Mouse (Mus musculus): ENCODE results near the gene H2-T24. TPM values are rescaled to one million over a fixed set of nuclear protein-coding genes. Genes with fewer than 3 reads are reported as not detected.
A peak's percentile ranks its signal among the peaks of the same experiment; 100 is the strongest.
"Not testable (repeated sequence)": the region's sequence is repeated elsewhere in the genome, so short reads cannot be mapped to it uniquely, and the experiment has no call there.

H2-T24 gene
- 8.7 and 10.0 TPM in 2 replicates for polyA plus RNA-seq (2015; fragmentation: Nextera tagmentation; extraction: Ambion mirVana)

- 0 out of 2 replicates have a peak within 1 kb of the TSS, but pooled peaks have one; percentile 14 for H3K4me2 ChIP-seq
- no peaks in the 10 kb centered on the region for H3K9me3 ChIP-seq
- H3K9ac ChIP-seq: no peak within 1 kb of the TSS
- 50% methylated on average over 15 of the region's 15 CpGs for WGBS
- no peak within 1 kb of the TSS for H3K4me3 ChIP-seq
- no peak within 1 kb of the TSS for H3K27ac ChIP-seq (replicated peaks)
- H3K36me3 ChIP-seq: peaks cover 5% of the 10 kb centered on the region
- no peak for ATAC-seq (ENCODE audit: low read depth)
- no peaks in the 10 kb centered on the region for H3K27me3 ChIP-seq
- H3K4me1 ChIP-seq (replicated peaks): peaks cover 7% of the 10 kb centered on the region; the same call in 1 of the 2 replicates
Measured at GRCm38 (mm10) chr17:36020191-36021073, at the start of gene H2-T24. TSS of gene H2-T24 (minus strand) at chr17:36020560.

- ATAC-seq (ENCODE audit: low read depth): no peak
- H3K4me2 ChIP-seq: no peak overlapping the region
- no peaks in the 10 kb centered on the region for H3K27me3 ChIP-seq
- no peak overlapping the region for H3K27ac ChIP-seq (replicated peaks)
- no peaks in the 10 kb centered on the region for H3K4me1 ChIP-seq (replicated peaks)
- H3K9me3 ChIP-seq: no peaks in the 10 kb centered on the region
- no peak overlapping the region for H3K4me3 ChIP-seq
- H3K9ac ChIP-seq: no peak overlapping the region
- no peaks in the 10 kb centered on the region for H3K36me3 ChIP-seq
- 34% methylated on average over 2 of the region's 2 CpGs for WGBS
Measured at GRCm38 (mm10) chr17:36060829-36061228, 40.5 kb upstream of the H2-T24 start.

- ATAC-seq (ENCODE audit: low read depth); H3K4me2 ChIP-seq: not testable (repeated sequence)
- WGBS: 73% methylated on average over 1 of the region's 1 CpGs
Measured at GRCm38 (mm10) chr17:36058362-36058761, 38.0 kb upstream of the H2-T24 start, which contains the start of gene Gm11127. TSS of gene Gm11127 (minus strand) at chr17:36058371.

GRCm38 (mm10) chr17:36057927-36058326, 37.6 kb upstream of the H2-T24 start:
- ATAC-seq (ENCODE audit: low read depth); H3K9ac ChIP-seq; H3K36me3 ChIP-seq: not testable (repeated sequence)

More at GRCm38 (mm10) chr17:36058362-36058761, 38.0 kb upstream of the H2-T24 start, which contains the start of gene Gm11127:
- H3K4me3 ChIP-seq; H3K9me3 ChIP-seq; H3K27ac ChIP-seq (replicated peaks); H3K9ac ChIP-seq; H3K4me1 ChIP-seq (replicated peaks); H3K27me3 ChIP-seq; H3K36me3 ChIP-seq: not testable (repeated sequence)

GRCm38 (mm10) chr17:36043286-36043685, 22.9 kb upstream of the H2-T24 start:
- peak overlapping the region; percentile 72 for H3K4me2 ChIP-seq
- H3K9me3 ChIP-seq: no peaks in the 10 kb centered on the region
- no peak overlapping the region for H3K27ac ChIP-seq (replicated peaks)
- H3K4me1 ChIP-seq (replicated peaks): peaks cover 5% of the 10 kb centered on the region
- WGBS: 89% methylated on average over 3 of the region's 3 CpGs
- peak overlapping the region; percentile 40; the same call in 1 of the 2 replicates for H3K4me3 ChIP-seq
- no peak for ATAC-seq (ENCODE audit: low read depth)
- no peaks in the 10 kb centered on the region for H3K36me3 ChIP-seq
- 0 out of 2 replicates have a peak overlapping the region, but pooled peaks have one; percentile 45 for H3K9ac ChIP-seq
- 0 out of 2 replicates have a peak, but pooled peaks cover 3% of the 10 kb centered on the region for H3K27me3 ChIP-seq

More at GRCm38 (mm10) chr17:36057927-36058326, 37.6 kb upstream of the H2-T24 start:
- H3K4me2 ChIP-seq; H3K27me3 ChIP-seq; H3K9me3 ChIP-seq; H3K27ac ChIP-seq (replicated peaks); H3K4me3 ChIP-seq; H3K4me1 ChIP-seq (replicated peaks): not testable (repeated sequence)
- WGBS: 91% methylated on average over 24 of the region's 25 CpGs

- H3K4me2 ChIP-seq: peak within 1 kb of the TSS; percentile 72
- H3K9ac ChIP-seq: peak within 1 kb of the TSS; percentile 67
- WGBS: 2% methylated on average over 12 of the region's 12 CpGs
- H3K4me3 ChIP-seq: peak within 1 kb of the TSS; percentile 40
- peak; percentile 96 for ATAC-seq (ENCODE audit: low read depth)
- H3K36me3 ChIP-seq; H3K27me3 ChIP-seq; H3K9me3 ChIP-seq; H3K27ac ChIP-seq (replicated peaks); H3K4me1 ChIP-seq (replicated peaks): not testable (repeated sequence)
Measured at GRCm38 (mm10) chr17:36042610-36043169, 22.3 kb upstream of the H2-T24 start, which contains the start of the genes H2-T22 and Gm6034. TSS of gene H2-T22 (minus strand) at chr17:36042747. TSS of gene Gm6034 (plus strand) at chr17:36042961.

GRCm38 (mm10) chr17:36042055-36042454, 21.7 kb upstream of the H2-T24 start:
- peak; percentile 81 for ATAC-seq (ENCODE audit: low read depth)
- not testable (repeated sequence) for H3K27ac ChIP-seq (replicated peaks); H3K9me3 ChIP-seq; H3K4me1 ChIP-seq (replicated peaks); H3K27me3 ChIP-seq; H3K36me3 ChIP-seq
- H3K4me2 ChIP-seq: peak overlapping the region; percentile 72
- H3K9ac ChIP-seq: peak overlapping the region; percentile 67
- under 1% methylated on average over 19 of the region's 19 CpGs for WGBS
- peak overlapping the region; percentile 40 for H3K4me3 ChIP-seq

- WGBS: 80% methylated on average over 2 of the region's 2 CpGs
- ATAC-seq (ENCODE audit: low read depth): not testable (repeated sequence)
Measured at GRCm38 (mm10) chr17:36040604-36041003, 20.2 kb upstream of the H2-T24 start.

GRCm38 (mm10) chr17:36036126-36036525, 15.8 kb upstream of the H2-T24 start:
- H3K27ac ChIP-seq (replicated peaks); H3K4me2 ChIP-seq; H3K4me3 ChIP-seq; H3K9ac ChIP-seq; ATAC-seq (ENCODE audit: low read depth); H3K9me3 ChIP-seq; H3K36me3 ChIP-seq: not testable (repeated sequence)
- peaks cover 15% of the 10 kb centered on the region for H3K4me1 ChIP-seq (replicated peaks)
- 85% methylated on average over 13 of the region's 13 CpGs for WGBS
- H3K27me3 ChIP-seq: peaks cover 14% of the 10 kb centered on the region; the same call in 1 of the 2 replicates

More at GRCm38 (mm10) chr17:36040604-36041003, 20.2 kb upstream of the H2-T24 start:
- not testable (repeated sequence) for H3K9me3 ChIP-seq; H3K36me3 ChIP-seq; H3K27me3 ChIP-seq; H3K27ac ChIP-seq (replicated peaks); H3K4me2 ChIP-seq; H3K9ac ChIP-seq; H3K4me3 ChIP-seq; H3K4me1 ChIP-seq (replicated peaks)

- H3K9ac ChIP-seq; H3K4me2 ChIP-seq; H3K36me3 ChIP-seq; H3K27ac ChIP-seq (replicated peaks); H3K9me3 ChIP-seq; H3K4me3 ChIP-seq: not testable (repeated sequence)
- H3K4me1 ChIP-seq (replicated peaks): peaks cover 15% of the 10 kb centered on the region
- 0 out of 2 replicates have a peak, but pooled peaks have one; percentile 51 for ATAC-seq (ENCODE audit: low read depth)
- peaks cover 14% of the 10 kb centered on the region; the same call in 1 of the 2 replicates for H3K27me3 ChIP-seq
- WGBS: 47% methylated on average over 3 of the region's 3 CpGs
Measured at GRCm38 (mm10) chr17:36035010-36035638, 14.8 kb upstream of the H2-T24 start.

- not testable (repeated sequence) for ATAC-seq (ENCODE audit: low read depth); H3K4me3 ChIP-seq; H3K27ac ChIP-seq (replicated peaks); H3K4me2 ChIP-seq; H3K9ac ChIP-seq; H3K9me3 ChIP-seq; H3K36me3 ChIP-seq
- WGBS: 65% methylated on average over 3 of the region's 3 CpGs
- peaks cover 15% of the 10 kb centered on the region for H3K4me1 ChIP-seq (replicated peaks)
- peaks cover 14% of the 10 kb centered on the region; the same call in 1 of the 2 replicates for H3K27me3 ChIP-seq
Measured at GRCm38 (mm10) chr17:36034524-36034923, 14.2 kb upstream of the H2-T24 start.
